Mouse (Mus musculus) adrenal gland (tissue): ENCODE measurements around the gene Mapk8ip3.

ENCODE experiments used
- intact Hi-C: fragments of 180-260 bp; cut with DNase I; formaldehyde crosslinking; loops from one replicate; pipeline ENCODE4 v1.15.1; 2025

Mapk8ip3 gene

GRCm38 (mm10) chr17:24902671-24903474 is 33.9 kb downstream of the Mapk8ip3 start:
- intact Hi-C loops: no loop called here

GRCm38 (mm10) chr17:24902124-24902523 is 34.7 kb downstream of the Mapk8ip3 start:
- intact Hi-C loops: no loop called here

- intact Hi-C loops: no loop called here
Measured at GRCm38 (mm10) chr17:24900014-24900413, 36.8 kb downstream of the Mapk8ip3 start.

GRCm38 (mm10) chr17:24899153-24899552 is 37.6 kb downstream of the Mapk8ip3 start:
- intact Hi-C loops: loop anchor here (5.0 kb wide), 1 partner anchor 33 kb away; no protein-coding TSS in a partner anchor

- intact Hi-C loops: loop anchor here (5.0 kb wide), 1 partner anchor 34 kb away; no protein-coding TSS in a partner anchor
Measured at GRCm38 (mm10) chr17:24898041-24898854, 38.5 kb downstream of the Mapk8ip3 start.

- intact Hi-C loops: loop anchor here (5.0 kb wide), 1 partner anchor 35 kb away; no protein-coding TSS in a partner anchor
Measured at GRCm38 (mm10) chr17:24897600-24897999, 39.2 kb downstream of the Mapk8ip3 start.

GRCm38 (mm10) chr17:24896993-24897269 is 39.8 kb downstream of the Mapk8ip3 start:
- intact Hi-C loops: loop anchor here (5.0 kb wide), 1 partner anchor 35 kb away; no protein-coding TSS in a partner anchor

- intact Hi-C loops: loop anchor here (5.0 kb wide), 1 partner anchor 36 kb away; no protein-coding TSS in a partner anchor
Measured at GRCm38 (mm10) chr17:24896241-24896992, 40.4 kb downstream of the Mapk8ip3 start, which contains the start of gene Nme3. Gene Nme3 (plus strand): TSS chr17:24896500.

GRCm38 (mm10) chr17:24895571-24896240 is 41.1 kb downstream of the Mapk8ip3 start:
- intact Hi-C loops: loop anchor here (5.0 kb wide), 1 partner anchor 37 kb away; no protein-coding TSS in a partner anchor

- intact Hi-C loops: loop anchor here (5.0 kb wide), 1 partner anchor 37 kb away; no protein-coding TSS in a partner anchor
Measured at GRCm38 (mm10) chr17:24894995-24895547, 41.7 kb downstream of the Mapk8ip3 start, which contains the start of the genes Eme2 and Mrps34. Gene Eme2 (minus strand): TSS chr17:24895087. Gene Mrps34 (plus strand): TSS chr17:24895116.

- intact Hi-C loops: no loop called here
Measured at GRCm38 (mm10) chr17:24894061-24894994, 42.4 kb downstream of the Mapk8ip3 start.

- intact Hi-C loops: no loop called here
Measured at GRCm38 (mm10) chr17:24893276-24893675, 43.5 kb downstream of the Mapk8ip3 start.

GRCm38 (mm10) chr17:24892785-24893184 is 44.0 kb downstream of the Mapk8ip3 start:
- intact Hi-C loops: no loop called here

- intact Hi-C loops: no loop called here
Measured at GRCm38 (mm10) chr17:24891321-24891720, 45.5 kb downstream of the Mapk8ip3 start.

GRCm38 (mm10) chr17:24890151-24891092 is 46.4 kb downstream of the Mapk8ip3 start:
- intact Hi-C loops: no loop called here

- intact Hi-C loops: loop anchor here (5.0 kb wide), 1 partner anchor 37 kb away; the partner anchor contains the start of gene Fahd1
Measured at GRCm38 (mm10) chr17:24888862-24889261, 47.9 kb downstream of the Mapk8ip3 start.

GRCm38 (mm10) chr17:24887291-24888080 is 49.3 kb downstream of the Mapk8ip3 start:
- intact Hi-C loops: loop anchor here (5.0 kb wide), 1 partner anchor 35 kb away; the partner anchor contains the start of gene Fahd1
